ENCODE assay signal across 10 mouse cellular contexts in the genomic region with DNA sequence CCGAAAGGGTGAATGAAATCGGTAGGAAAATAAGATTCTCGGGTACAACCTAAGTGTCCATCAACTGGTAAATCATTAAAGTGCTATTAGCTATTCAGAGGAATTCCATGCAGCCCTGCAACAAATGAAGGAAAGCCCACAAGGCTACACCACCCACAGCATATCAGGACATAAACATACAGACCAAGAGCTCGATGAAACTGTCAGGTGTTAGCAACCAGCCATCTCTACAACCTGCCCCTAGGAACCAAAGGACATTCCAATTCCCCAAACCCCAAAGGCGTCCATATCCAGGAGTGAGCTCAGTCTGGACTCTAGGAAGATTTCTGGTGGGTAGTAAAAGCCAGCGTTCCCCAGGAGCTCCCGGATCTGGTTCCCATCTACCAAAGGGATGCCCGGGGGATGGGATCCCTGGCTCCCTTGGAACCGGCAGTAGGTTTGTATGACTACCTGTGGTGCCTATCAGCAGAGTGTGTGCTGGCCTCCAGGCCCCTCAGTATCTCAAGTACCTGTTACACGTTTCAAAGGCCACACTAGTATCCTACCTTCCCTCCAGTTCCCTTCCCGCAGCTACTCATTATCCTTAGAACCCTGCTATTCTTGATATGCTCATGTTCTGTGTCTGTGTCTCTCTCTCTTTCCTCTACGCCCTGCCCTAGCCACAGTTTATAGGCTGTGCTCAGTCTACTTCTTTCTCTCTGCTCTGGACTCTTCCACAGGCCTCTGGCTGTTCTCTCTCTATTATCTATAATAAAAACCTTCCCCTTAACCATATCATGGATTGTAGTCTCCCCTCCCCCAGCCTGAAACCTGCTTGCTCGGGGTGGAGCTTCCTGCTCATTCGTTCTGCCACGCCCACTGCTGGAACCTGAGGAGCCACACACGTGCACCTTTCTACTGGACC. TPM values are rescaled to one million over a fixed set of nuclear protein-coding genes. Genes with fewer than 3 reads are reported as not detected.
DNase-seq lines count a peak whose midpoint lies in the region; ATAC-seq and TF ChIP-seq lines count a peak whose summit lies in the region.
"Had no signal": no experiment of that assay in that cellular context is flagged by ENCODE, and none has a peak within 500 bp of the region (broad histone marks: within the 10 kb centered on the region; RNA-seq: fewer than 3 reads in every experiment).

No protein-coding gene starts in this region.

- H3K4me2 ChIP-seq in heart, embryonic 13.5 days: peak overlapping the region; percentile 53
- H3K4me2 ChIP-seq in CH12.LX (ENCODE audit: insufficient read depth, low read depth, poor library complexity, severe bottlenecking): peak overlapping the region; percentile 2; the same call in 1 of the 2 replicates
- peak overlapping the region; percentile 62 for H3K4me2 ChIP-seq in liver, embryonic 13.5 days

- 29% methylated on average over 15 of the region's 16 CpGs for WGBS in heart, embryonic 13.5 days
- WGBS in liver, embryonic 13.5 days (ENCODE audit: insufficient replicate concordance): 29% methylated on average over 15 of the region's 16 CpGs

- peak overlapping the region; percentile 16 for H3K4me3 ChIP-seq in heart, embryonic 13.5 days
- no peak overlapping the region for H3K4me3 ChIP-seq in CH12.LX (replicated peaks in 1 of 3; ENCODE audit: low read depth in 2 of 3, low read length in 2 of 3, poor library complexity in 1 of 3)
- H3K4me3 ChIP-seq in liver, embryonic 13.5 days (replicated peaks): peak overlapping the region; percentile 33

- no peak for TF ChIP-seq RAD21 in CH12.LX (IDR thresholded peaks at IDR 0.05; ENCODE audit: low read depth, low read length)

- TF ChIP-seq CTCF in CH12.LX (conservative IDR thresholded peaks at IDR 0.05 in 1 of 2, IDR thresholded peaks at IDR 0.05 in 1 of 2; ENCODE audit: low read depth in 2 of 2, low read length in 2 of 2): no peak

- dilution Hi-C loops in CH12.LX (cut with MboI; ENCODE audit: extremely low pct_ligation_motif_present, extremely low pct_unique_long_range_greater_than_20kb, low sequenced_read_pairs): no loop called here

- H3K79me2 ChIP-seq in CH12.LX (replicated peaks; ENCODE audit: control insufficient read depth, extremely low read depth, insufficient read depth, poor library complexity, severe bottlenecking): peaks cover 6% of the 10 kb centered on the region; the same call in 1 of the 2 replicates

- H3K27me3 ChIP-seq in heart, embryonic 13.5 days (replicated peaks): no peaks in the 10 kb centered on the region
- no peaks in the 10 kb centered on the region for H3K27me3 ChIP-seq in CH12.LX (replicated peaks)
- H3K27me3 ChIP-seq in liver, embryonic 13.5 days: no peaks in the 10 kb centered on the region

- no peak for ATAC-seq in heart, embryonic 13.5 days (ENCODE audit: extremely low read depth, insufficient number of reproducible peaks, low FRiP score, low TSS enrichment)
- peak; percentile 74 for ATAC-seq in erythroblast, adult 5-6 weeks (replicated peaks; ENCODE audit: low FRiP score, poor library complexity, severe bottlenecking)
- peak; percentile 91 for ATAC-seq in liver, embryonic 13.5 days (ENCODE audit: low read depth)

- no peak for TF ChIP-seq EP300 in CH12.LX (IDR thresholded peaks at IDR 0.05; ENCODE audit: low read length)

- in situ Hi-C loops in CH12.LX (cut with MboI; ENCODE audit: low pct_ligation_motif_present, low pct_unique_long_range_greater_than_20kb, low sequenced_read_pairs): no loop called here

- no peak overlapping the region for H3K27ac ChIP-seq in heart, embryonic 13.5 days (replicated peaks)
- no peak overlapping the region for H3K27ac ChIP-seq in CH12.LX (ENCODE audit: insufficient read depth, low read depth)
- peak overlapping the region; percentile 87 for H3K27ac ChIP-seq in liver, embryonic 13.5 days

- TF ChIP-seq POLR2A in CH12.LX (IDR thresholded peaks at IDR 0.05; ENCODE audit: low read depth, low read length): no peak

- no peaks in the 10 kb centered on the region for H3K36me3 ChIP-seq in heart, embryonic 13.5 days
- H3K36me3 ChIP-seq in CH12.LX (replicated peaks in 1 of 2; ENCODE audit: control insufficient read depth in 1 of 2, insufficient read depth in 1 of 2, low read length in 1 of 2): peaks cover 0 to 13% of the 10 kb centered on the region in 2 experiments
- no peaks in the 10 kb centered on the region for H3K36me3 ChIP-seq in liver, embryonic 13.5 days

- peaks cover 16% of the 10 kb centered on the region for H3K4me1 ChIP-seq in heart, embryonic 13.5 days
- H3K4me1 ChIP-seq in CH12.LX (ENCODE audit: control insufficient read depth in 1 of 2, insufficient read depth in 2 of 2): peaks cover 0 to 7% of the 10 kb centered on the region in 2 experiments; a peak in 2 of 4 replicates
- peaks cover 23% of the 10 kb centered on the region for H3K4me1 ChIP-seq in liver, embryonic 13.5 days (replicated peaks)

- H3K9me3 ChIP-seq in heart, embryonic 13.5 days: no peaks in the 10 kb centered on the region
- H3K9me3 ChIP-seq in CH12.LX (replicated peaks; ENCODE audit: low read length): no peaks in the 10 kb centered on the region
- no peaks in the 10 kb centered on the region for H3K9me3 ChIP-seq in liver, embryonic 13.5 days (replicated peaks)

- intact Hi-C loops in heart, postnatal 25 days (cut with DNase I): no loop called here

- no peak for DNase-seq in heart, postnatal 25 days (ENCODE audit: low spot score)
- DNase-seq in CH12.LX (ENCODE audit: extremely low read depth): no peak
- DNase-seq in liver, embryonic 13.5 days: no peak
- DNase-seq in urinary bladder, postnatal 36 days (ENCODE audit: low spot score in 2 of 2): no peak
- no peak for DNase-seq in cerebellum, postnatal 4 days (ENCODE audit: low spot score in 2 of 2)
- no peak for DNase-seq in thymus, adult 18-20 months

- peak overlapping the region; percentile 33 for H3K9ac ChIP-seq in heart, embryonic 13.5 days
- no peak overlapping the region for H3K9ac ChIP-seq in CH12.LX (ENCODE audit: insufficient read depth, low read depth)
- H3K9ac ChIP-seq in liver, embryonic 13.5 days: peak overlapping the region; percentile 67

TF ChIP-seq in CH12.LX, 34 proteins besides CTCF, POLR2A, EP300 and RAD21:
- no peak for TF ChIP-seq SMC3 (IDR thresholded peaks at IDR 0.05; ENCODE audit: low read depth, low read length)
- no peak for TF ChIP-seq USF2 (conservative IDR thresholded peaks at IDR 0.05; ENCODE audit: low read depth, low read length)
- no peak for TF ChIP-seq NRF1 (IDR thresholded peaks at IDR 0.05; ENCODE audit: low read depth, low read length)
- TF ChIP-seq ZNF384 (IDR thresholded peaks at IDR 0.05; ENCODE audit: low read depth, low read length): no peak
- no peak for TF ChIP-seq KAT2A (IDR thresholded peaks at IDR 0.05; ENCODE audit: insufficient replicate concordance, low read length)
- TF ChIP-seq MAZ (IDR thresholded peaks at IDR 0.05; ENCODE audit: low read depth, low read length): no peak
- TF ChIP-seq PAX5 (IDR thresholded peaks at IDR 0.05; ENCODE audit: low read length): no peak
- no peak for TF ChIP-seq SIN3A (IDR thresholded peaks at IDR 0.05; ENCODE audit: low read length)
- no peak for TF ChIP-seq MEF2A (IDR thresholded peaks at IDR 0.05; ENCODE audit: borderline replicate concordance, low read depth, low read length)
- TF ChIP-seq ETS1 (conservative IDR thresholded peaks at IDR 0.05; ENCODE audit: low read depth, low read length): no peak
- no peak for TF ChIP-seq ZKSCAN1 (IDR thresholded peaks at IDR 0.05; ENCODE audit: borderline replicate concordance, low read depth, low read length)
- TF ChIP-seq MAFK (IDR thresholded peaks at IDR 0.05; ENCODE audit: insufficient replicate concordance, low read length): no peak
- TF ChIP-seq USF1 (IDR thresholded peaks at IDR 0.05; ENCODE audit: low read depth, low read length): no peak
- TF ChIP-seq CHD2 (IDR thresholded peaks at IDR 0.05; ENCODE audit: low read length): no peak
- TF ChIP-seq MAX (IDR thresholded peaks at IDR 0.05; ENCODE audit: low read length): no peak
- no peak for TF ChIP-seq BHLHE40 (IDR thresholded peaks at IDR 0.05; ENCODE audit: low read depth, low read length)

RNA-seq across cellular contexts. Expression of a gene that starts 23.4 kb away (rescaled TPM):
- polyA plus RNA-seq in heart, embryonic 13.5 days (2015; fragmentation: Nextera tagmentation; extraction: Ambion mirVana): 501 and 529 TPM in 2 replicates
- total RNA-seq in heart, postnatal 25 days (2021): 100 to 1,000 TPM; 153 to 169 TPM
- total RNA-seq in CH12.LX (2012; rRNA removed) (209 and 241 TPM in 2 replicates), CH12.LX (2014; rRNA removed) (594 and 605 TPM in 2 replicates)
- polyA plus RNA-seq in CH12.LX (2012; ENCODE audit: insufficient read length, low read depth): 367 and 378 TPM in 2 replicates
- total RNA-seq in erythroblast, adult 5-6 weeks (2015; ENCODE audit: low replicate concordance): 236 and 252 TPM in 2 replicates
- total RNA-seq in erythroblast, adult 5-6 weeks (2017; ENCODE audit: low replicate concordance): 105 and 186 TPM in 2 replicates
- 284 and 331 TPM in 2 replicates for polyA plus RNA-seq in liver, embryonic 13.5 days (2015; fragmentation: Nextera tagmentation; extraction: Ambion mirVana)

RNA-seq across cellular contexts. Expression of a gene that starts 28.6 kb away (rescaled TPM):
- not detected in 2 replicates for polyA plus RNA-seq in heart, embryonic 13.5 days (2015; fragmentation: Nextera tagmentation; extraction: Ambion mirVana)
- not detected for total RNA-seq in heart, postnatal 25 days (2021)
- not detected in 2 replicates for total RNA-seq in CH12.LX (2012; rRNA removed)
- total RNA-seq in CH12.LX (2014; rRNA removed): not detected in 2 replicates
- not detected in 2 replicates for polyA plus RNA-seq in CH12.LX (2012; ENCODE audit: insufficient read length, low read depth)
- not detected in 2 replicates for total RNA-seq in erythroblast, adult 5-6 weeks (2015; ENCODE audit: low replicate concordance)
- total RNA-seq in erythroblast, adult 5-6 weeks (2017; ENCODE audit: low replicate concordance): not detected in 2 replicates
- not detected in 2 replicates for polyA plus RNA-seq in liver, embryonic 13.5 days (2015; fragmentation: Nextera tagmentation; extraction: Ambion mirVana)
- total RNA-seq: left cerebral cortex, adult 8-10 months had no signal
- polyA plus RNA-seq: frontal cortex, adult 2 months had no signal

RNA-seq across cellular contexts. Expression of a gene that starts 49.4 kb away (rescaled TPM):
- 0.22 TPM in 1 of 2 replicates, not detected in the other for polyA plus RNA-seq in heart, embryonic 13.5 days (2015; fragmentation: Nextera tagmentation; extraction: Ambion mirVana)
- total RNA-seq in heart, postnatal 25 days (2021): not detected
- total RNA-seq in CH12.LX (2012; rRNA removed) (not detected in 2 replicates), CH12.LX (2014; rRNA removed) (not detected in 2 replicates)
- not detected in 2 replicates for polyA plus RNA-seq in CH12.LX (2012; ENCODE audit: insufficient read length, low read depth)
- total RNA-seq in erythroblast, adult 5-6 weeks (2015; ENCODE audit: low replicate concordance): not detected in 2 replicates
- not detected in 2 replicates for total RNA-seq in erythroblast, adult 5-6 weeks (2017; ENCODE audit: low replicate concordance)
- 0.17 TPM in 1 of 2 replicates, not detected in the other for polyA plus RNA-seq in liver, embryonic 13.5 days (2015; fragmentation: Nextera tagmentation; extraction: Ambion mirVana)
- total RNA-seq: left cerebral cortex, adult 8-10 months had no signal
- polyA plus RNA-seq: frontal cortex, adult 2 months had no signal

Comparison
In these comparisons a context has a peak if more than half of its experiments do, and no peak if none do; other contexts are left out.
1. H3K4me2 ChIP-seq: peak in every context shown above with its lines; median percentile 62 in liver, embryonic 13.5 days; 53 in heart, embryonic 13.5 days; 2 in CH12.LX.
2. H3K4me3 ChIP-seq: peak in heart, embryonic 13.5 days (single experiment) and liver, embryonic 13.5 days (single experiment); none in CH12.LX (0 of 3).